Mouse (Mus musculus): ENCODE measurements around the gene Socs4. TPM values are rescaled to one million over a fixed set of nuclear protein-coding genes. Genes with fewer than 3 reads are reported as not detected.
"Not testable (repeated sequence)": the region's sequence is repeated elsewhere in the genome, so short reads cannot be mapped to it uniquely, and the experiment has no call there.

The Socs4 gene
- polyA plus RNA-seq, 1 experiment from 2014 or later, result 2.9 TPM

DNA sequence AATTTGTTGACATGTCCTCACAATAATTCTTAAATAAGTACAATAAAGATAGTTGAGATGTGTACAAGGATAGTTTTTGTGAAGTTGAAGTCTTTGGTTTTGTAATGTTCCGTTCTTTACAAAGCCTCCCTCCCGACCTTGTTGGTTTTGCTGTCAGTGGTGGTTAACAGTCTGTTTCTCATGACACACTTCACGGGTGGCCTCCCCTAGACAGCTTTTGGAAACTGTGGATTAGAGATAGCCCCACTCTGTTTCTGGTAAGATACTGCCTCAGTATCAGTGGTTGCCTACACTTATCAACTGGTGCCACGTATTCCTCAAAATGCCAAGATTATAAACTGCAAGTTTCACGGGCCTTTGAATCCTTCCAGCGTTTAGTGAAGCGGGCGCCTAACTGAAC lies 44.9 kb downstream of the Socs4 start:
- not testable (repeated sequence) for H3K4me3 ChIP-seq (ENCODE audit: low read length); H3K9ac ChIP-seq (ENCODE audit: low read depth, low read length); H3K4me1 ChIP-seq (ENCODE audit: control insufficient read depth, insufficient read depth, low read length); H3K36me3 ChIP-seq (ENCODE audit: control insufficient read depth, insufficient read depth, low read length); H3K27me3 ChIP-seq (replicated peaks; ENCODE audit: control insufficient read depth, insufficient read depth, low read length); H3K27ac ChIP-seq (ENCODE audit: low read length); H3K4me2 ChIP-seq (ENCODE audit: low read depth, low read length); H3K9me3 ChIP-seq (ENCODE audit: control insufficient read depth, low read length)
- ATAC-seq, result 0 out of 2 replicates have a peak, but pooled peaks have one; percentile 36
- 93% methylated on average over 7 of the region's 8 CpGs for WGBS

GRCm38 (mm10) chr14:47325965-47326761 lies 49.4 kb downstream of the Socs4 start:
- H3K27ac ChIP-seq (ENCODE audit: low read length), result no peak overlapping the region
- 79% methylated on average over 9 of the region's 9 CpGs for WGBS
- H3K4me1 ChIP-seq (ENCODE audit: control insufficient read depth, insufficient read depth, low read length), result no peaks in the 10 kb centered on the region
- no peak overlapping the region for H3K4me3 ChIP-seq (ENCODE audit: low read length)
- no peak for ATAC-seq
- H3K9ac ChIP-seq (ENCODE audit: low read depth, low read length), result no peak overlapping the region
- H3K27me3 ChIP-seq (replicated peaks; ENCODE audit: control insufficient read depth, insufficient read depth, low read length), result no peaks in the 10 kb centered on the region
- H3K36me3 ChIP-seq (ENCODE audit: control insufficient read depth, insufficient read depth, low read length), result no peaks in the 10 kb centered on the region
- no peaks in the 10 kb centered on the region for H3K9me3 ChIP-seq (ENCODE audit: control insufficient read depth, low read length)
- no peak overlapping the region for H3K4me2 ChIP-seq (ENCODE audit: low read depth, low read length)

- WGBS, result 86% methylated on average over 5 of the region's 5 CpGs
- H3K4me1 ChIP-seq (ENCODE audit: control insufficient read depth, insufficient read depth, low read length), result no peaks in the 10 kb centered on the region
- no peaks in the 10 kb centered on the region for H3K36me3 ChIP-seq (ENCODE audit: control insufficient read depth, insufficient read depth, low read length)
- H3K27me3 ChIP-seq (replicated peaks; ENCODE audit: control insufficient read depth, insufficient read depth, low read length), result no peaks in the 10 kb centered on the region
- H3K9me3 ChIP-seq (ENCODE audit: control insufficient read depth, low read length), result no peaks in the 10 kb centered on the region
- no peak overlapping the region for H3K27ac ChIP-seq (ENCODE audit: low read length)
- H3K4me2 ChIP-seq (ENCODE audit: low read depth, low read length), result no peak overlapping the region
- no peak overlapping the region for H3K4me3 ChIP-seq (ENCODE audit: low read length)
- H3K9ac ChIP-seq (ENCODE audit: low read depth, low read length), result no peak overlapping the region
- 0 out of 2 replicates have a peak, but pooled peaks have one; percentile 46 for ATAC-seq
Observed at GRCm38 (mm10) chr14:47327347-47327746, 50.6 kb downstream of the Socs4 start.

GRCm38 (mm10) chr14:47331920-47332319 lies 55.2 kb downstream of the Socs4 start:
- ATAC-seq, result no peak
- H3K9ac ChIP-seq (ENCODE audit: low read depth, low read length), result no peak overlapping the region
- 66% methylated on average over 5 of the region's 5 CpGs for WGBS

DNA sequence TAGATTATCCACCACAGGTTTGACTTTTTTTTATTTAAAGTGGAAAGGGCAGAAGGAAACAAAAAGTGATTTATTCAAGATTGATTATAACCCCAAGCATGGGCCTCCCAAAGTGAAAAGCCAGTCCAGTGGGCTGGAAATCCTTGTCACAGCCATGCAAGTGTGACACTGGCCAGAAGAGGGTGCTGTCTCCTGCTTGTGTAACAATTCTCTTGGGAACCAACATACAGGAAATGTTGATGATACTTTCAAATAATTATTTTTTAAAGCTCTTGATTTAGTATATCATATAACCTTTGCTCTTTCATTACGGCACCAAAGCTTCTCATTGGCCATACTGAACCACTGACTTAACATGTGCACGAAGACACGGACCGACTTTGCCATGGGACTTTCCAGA lies 58.1 kb downstream of the Socs4 start:
- no peak overlapping the region for H3K27ac ChIP-seq (ENCODE audit: low read length)
- no peak for ATAC-seq
- no peak overlapping the region for H3K4me2 ChIP-seq (ENCODE audit: low read depth, low read length)
- H3K9me3 ChIP-seq (ENCODE audit: control insufficient read depth, low read length), result no peaks in the 10 kb centered on the region
- no peaks in the 10 kb centered on the region for H3K4me1 ChIP-seq (ENCODE audit: control insufficient read depth, insufficient read depth, low read length)
- no peak overlapping the region for H3K4me3 ChIP-seq (ENCODE audit: low read length)
- H3K36me3 ChIP-seq (ENCODE audit: control insufficient read depth, insufficient read depth, low read length), result no peaks in the 10 kb centered on the region
- H3K27me3 ChIP-seq (replicated peaks; ENCODE audit: control insufficient read depth, insufficient read depth, low read length), result no peaks in the 10 kb centered on the region
- 79% methylated on average over 4 of the region's 4 CpGs for WGBS
- H3K9ac ChIP-seq (ENCODE audit: low read depth, low read length), result no peak overlapping the region

More at GRCm38 (mm10) chr14:47331920-47332319, 55.2 kb downstream of the Socs4 start:
- no peaks in the 10 kb centered on the region for H3K36me3 ChIP-seq (ENCODE audit: control insufficient read depth, insufficient read depth, low read length)
- no peaks in the 10 kb centered on the region for H3K9me3 ChIP-seq (ENCODE audit: control insufficient read depth, low read length)
- no peaks in the 10 kb centered on the region for H3K27me3 ChIP-seq (replicated peaks; ENCODE audit: control insufficient read depth, insufficient read depth, low read length)
- no peak overlapping the region for H3K27ac ChIP-seq (ENCODE audit: low read length)
- no peak overlapping the region for H3K4me2 ChIP-seq (ENCODE audit: low read depth, low read length)
- H3K4me3 ChIP-seq (ENCODE audit: low read length), result no peak overlapping the region
- no peaks in the 10 kb centered on the region for H3K4me1 ChIP-seq (ENCODE audit: control insufficient read depth, insufficient read depth, low read length)

- no peak overlapping the region for H3K27ac ChIP-seq (ENCODE audit: low read length)
- no peaks in the 10 kb centered on the region for H3K9me3 ChIP-seq (ENCODE audit: control insufficient read depth, low read length)
- 78% methylated on average over 3 of the region's 3 CpGs for WGBS
- no peak overlapping the region for H3K9ac ChIP-seq (ENCODE audit: low read depth, low read length)
- H3K27me3 ChIP-seq (replicated peaks; ENCODE audit: control insufficient read depth, insufficient read depth, low read length), result no peaks in the 10 kb centered on the region
- no peak overlapping the region for H3K4me2 ChIP-seq (ENCODE audit: low read depth, low read length)
- no peaks in the 10 kb centered on the region for H3K4me1 ChIP-seq (ENCODE audit: control insufficient read depth, insufficient read depth, low read length)
- no peaks in the 10 kb centered on the region for H3K36me3 ChIP-seq (ENCODE audit: control insufficient read depth, insufficient read depth, low read length)
- ATAC-seq, result no peak
- no peak overlapping the region for H3K4me3 ChIP-seq (ENCODE audit: low read length)
Observed at GRCm38 (mm10) chr14:47335300-47335699, 58.6 kb downstream of the Socs4 start.

DNA sequence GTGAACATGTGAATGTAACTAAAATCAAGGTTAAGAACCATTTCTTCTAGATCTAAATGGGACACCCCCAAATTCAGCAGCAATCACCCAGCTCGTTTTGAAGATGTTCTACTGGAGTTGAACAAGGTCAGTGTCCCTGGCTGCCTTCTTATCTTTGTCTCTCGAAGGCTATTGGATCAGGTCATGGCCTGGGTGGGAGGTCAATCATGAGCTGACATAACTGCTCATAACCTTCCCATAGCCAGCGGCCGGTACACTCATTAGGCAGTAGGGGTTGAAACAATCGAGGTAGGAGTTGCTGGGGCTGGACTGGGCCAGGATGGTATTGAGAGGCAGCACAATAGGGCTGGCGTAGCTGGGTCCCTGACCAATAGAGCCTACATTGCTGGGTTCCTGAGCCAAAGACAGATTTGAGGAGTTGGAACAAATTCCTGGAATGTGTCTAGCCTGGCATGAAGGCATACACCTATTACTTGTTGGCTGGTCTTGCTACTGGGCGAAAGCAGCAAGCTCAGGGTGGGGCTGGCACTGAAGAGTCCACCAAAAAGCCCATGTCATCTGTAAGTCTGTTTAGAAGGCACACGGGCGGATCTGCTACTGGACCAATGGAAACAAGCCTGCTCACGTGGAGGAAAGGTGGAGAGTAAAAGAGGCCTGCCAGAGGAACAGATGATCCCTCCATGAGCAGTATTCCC lies 63.6 kb downstream of the Socs4 start:
- Histone ChIP-seq H3K27me3 (replicated peaks; ENCODE audit: control insufficient read depth, insufficient read depth, low read length) (no peaks in the 10 kb centered on the region), H3K4me1 (ENCODE audit: control insufficient read depth, insufficient read depth, low read length) (no peaks in the 10 kb centered on the region), H3K9me3 (ENCODE audit: control insufficient read depth, low read length) (no peaks in the 10 kb centered on the region), H3K36me3 (ENCODE audit: control insufficient read depth, insufficient read depth, low read length) (no peaks in the 10 kb centered on the region), H3K9ac (ENCODE audit: low read depth, low read length) (no peak overlapping the region), H3K4me2 (ENCODE audit: low read depth, low read length) (no peak overlapping the region), H3K4me3 (ENCODE audit: low read length) (no peak overlapping the region), H3K27ac (ENCODE audit: low read length) (no peak overlapping the region)
- 82% methylated on average over 10 of the region's 10 CpGs for WGBS
- ATAC-seq, result no peak

DNA sequence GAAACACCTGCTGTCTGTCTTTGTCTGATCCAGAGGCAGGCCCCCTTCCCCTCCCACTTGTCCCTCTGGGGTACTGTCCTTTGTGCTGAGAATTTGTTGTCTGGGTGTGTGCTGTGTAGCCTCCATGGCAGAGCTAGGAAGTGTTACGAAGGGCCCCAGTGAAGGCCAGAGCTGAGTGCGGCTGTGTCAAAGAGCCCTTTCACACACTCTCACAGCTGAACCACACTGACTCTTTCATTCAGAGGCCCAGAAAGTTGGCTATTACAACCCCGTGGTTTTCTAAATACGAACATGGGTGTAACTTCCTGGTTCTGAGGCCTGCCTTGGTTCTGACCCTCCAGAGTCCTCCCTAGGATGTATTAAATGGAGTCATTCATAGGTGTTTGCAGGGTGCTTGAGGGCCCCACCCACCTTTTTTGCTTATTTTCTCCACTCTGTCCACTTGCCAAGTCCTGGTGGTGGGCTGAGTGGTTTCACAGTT lies 65.1 kb downstream of the Socs4 start:
- 72% methylated on average over 4 of the region's 4 CpGs for WGBS
- H3K4me3 ChIP-seq (ENCODE audit: low read length), result no peak overlapping the region
- H3K9me3 ChIP-seq (ENCODE audit: control insufficient read depth, low read length), result no peaks in the 10 kb centered on the region
- no peak overlapping the region for H3K4me2 ChIP-seq (ENCODE audit: low read depth, low read length)
- H3K27ac ChIP-seq (ENCODE audit: low read length), result no peak overlapping the region
- H3K27me3 ChIP-seq (replicated peaks; ENCODE audit: control insufficient read depth, insufficient read depth, low read length), result no peaks in the 10 kb centered on the region
- H3K9ac ChIP-seq (ENCODE audit: low read depth, low read length), result no peak overlapping the region
- no peaks in the 10 kb centered on the region for H3K4me1 ChIP-seq (ENCODE audit: control insufficient read depth, insufficient read depth, low read length)
- no peak for ATAC-seq
- no peaks in the 10 kb centered on the region for H3K36me3 ChIP-seq (ENCODE audit: control insufficient read depth, insufficient read depth, low read length)

All from intestine, embryonic 16.5 days (tissue).